Mouse (Mus musculus): ENCODE results near the gene Nppc.

Nppc gene

GRCm38 (mm10) chr1:86670279-86671038 lies at the start of gene Nppc:
Nppc (minus strand) TSS chr1:86670571.
- DNase-seq (ENCODE audit: low read depth), result no peak

DNA sequence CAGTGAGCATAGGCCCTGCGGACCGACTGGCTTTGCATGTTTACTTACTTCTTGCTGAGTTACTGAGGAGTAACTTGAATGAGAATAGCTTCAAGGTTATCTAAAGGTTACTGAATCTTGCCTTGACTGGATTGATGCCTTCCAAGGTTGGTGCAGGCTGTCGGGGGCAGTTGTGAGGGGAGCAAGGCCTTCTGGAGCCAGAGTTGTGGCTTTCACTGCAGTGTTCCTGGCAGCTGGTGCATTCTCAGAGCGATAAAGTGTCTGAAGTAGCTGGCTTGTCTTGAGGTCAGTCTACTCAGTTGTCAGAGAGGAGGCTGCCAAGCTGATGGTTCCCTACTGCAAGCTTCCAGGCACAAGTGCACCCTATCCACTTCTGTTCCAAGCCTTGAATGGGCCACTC lies 49.0 kb upstream of the Nppc start:
- DNase-seq (ENCODE audit: low read depth), result no peak

DNA sequence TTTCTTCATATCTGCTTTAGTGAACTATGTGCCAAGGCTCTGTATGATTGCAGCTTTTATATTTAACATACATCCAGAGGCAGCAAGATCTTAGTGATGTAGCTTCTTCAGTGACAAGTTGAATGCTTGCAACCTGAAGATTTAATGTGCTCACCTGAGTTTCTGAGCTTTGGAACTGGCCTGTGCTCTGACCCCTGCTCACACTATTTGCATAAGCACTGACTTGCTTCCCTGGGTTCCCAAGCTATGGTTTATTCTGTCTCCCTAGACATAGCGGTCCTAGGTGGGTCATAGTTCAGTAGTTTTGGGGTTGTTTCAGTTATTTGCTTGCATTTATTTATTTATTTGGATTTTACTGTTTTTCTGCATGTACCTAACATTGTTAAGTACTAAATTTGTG lies 47.8 kb upstream of the Nppc start:
- DNase-seq (ENCODE audit: low read depth), result no peak

GRCm38 (mm10) chr1:86713054-86713453 lies 42.7 kb upstream of the Nppc start:
- no peak for DNase-seq (ENCODE audit: low read depth)

DNA sequence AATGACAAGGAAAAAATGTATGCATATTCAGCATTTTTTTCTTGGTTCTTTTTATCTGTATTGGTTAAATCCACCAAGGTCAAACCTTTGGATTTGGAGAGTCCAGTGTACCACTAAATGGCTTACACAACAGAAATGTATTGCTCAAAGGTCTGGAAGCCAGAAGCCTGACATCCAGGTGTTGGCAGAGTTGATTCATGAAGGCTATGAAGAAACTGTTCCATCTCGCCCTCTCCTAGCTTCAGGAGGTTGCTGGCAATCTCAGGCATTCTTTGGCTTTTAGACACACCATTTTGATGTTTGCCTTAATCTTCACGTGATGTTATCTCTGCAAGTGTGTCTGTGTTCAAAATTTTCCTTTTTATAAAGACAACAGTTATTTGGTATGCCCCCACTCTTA lies 41.7 kb upstream of the Nppc start:
- no peak for DNase-seq (ENCODE audit: low read depth)

DNA sequence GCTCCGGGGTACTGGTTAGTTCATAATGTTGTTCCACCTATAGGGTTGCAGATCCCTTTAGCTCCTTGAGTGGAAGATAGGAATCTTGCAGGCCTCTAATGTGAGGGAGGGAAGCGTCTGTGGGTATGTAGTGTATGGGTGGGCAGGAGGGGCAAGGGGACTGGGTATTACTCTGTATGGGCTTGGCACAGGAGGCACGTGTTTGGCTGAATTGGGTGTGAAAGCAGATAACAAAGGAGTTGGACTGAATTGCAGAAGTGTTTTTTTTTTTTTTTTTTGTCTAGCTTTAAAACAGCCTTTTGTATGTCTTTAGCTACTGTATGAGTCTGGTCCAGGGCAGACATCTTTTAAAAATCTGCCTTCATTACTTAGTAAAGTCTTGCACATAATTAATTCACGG lies 39.2 kb upstream of the Nppc start:
- DNase-seq (ENCODE audit: low read depth), result no peak

DNA sequence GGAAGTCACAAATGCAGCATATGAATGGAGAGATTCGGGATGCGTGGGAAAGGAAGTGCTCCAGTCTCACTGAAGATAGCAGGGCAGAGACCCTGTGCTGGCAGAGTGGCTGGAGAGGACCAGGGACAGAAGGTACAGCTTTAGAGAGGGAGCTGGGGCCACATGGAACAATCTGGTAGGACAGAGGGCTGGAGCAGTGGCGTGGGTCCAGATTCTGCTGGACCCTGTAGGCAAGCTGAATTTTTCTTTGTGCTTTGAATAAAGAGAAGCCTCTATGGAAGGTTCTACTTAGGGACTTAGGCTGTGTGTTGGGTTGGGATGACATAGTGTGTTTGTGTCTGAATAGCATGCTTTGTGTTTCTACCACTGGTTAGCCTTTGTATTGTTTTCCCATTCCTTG lies 35.1 kb upstream of the Nppc start:
- no peak for DNase-seq (ENCODE audit: low read depth)

- no peak for DNase-seq (ENCODE audit: low read depth)
Measured at GRCm38 (mm10) chr1:86703965-86704326, 33.6 kb upstream of the Nppc start.

DNA sequence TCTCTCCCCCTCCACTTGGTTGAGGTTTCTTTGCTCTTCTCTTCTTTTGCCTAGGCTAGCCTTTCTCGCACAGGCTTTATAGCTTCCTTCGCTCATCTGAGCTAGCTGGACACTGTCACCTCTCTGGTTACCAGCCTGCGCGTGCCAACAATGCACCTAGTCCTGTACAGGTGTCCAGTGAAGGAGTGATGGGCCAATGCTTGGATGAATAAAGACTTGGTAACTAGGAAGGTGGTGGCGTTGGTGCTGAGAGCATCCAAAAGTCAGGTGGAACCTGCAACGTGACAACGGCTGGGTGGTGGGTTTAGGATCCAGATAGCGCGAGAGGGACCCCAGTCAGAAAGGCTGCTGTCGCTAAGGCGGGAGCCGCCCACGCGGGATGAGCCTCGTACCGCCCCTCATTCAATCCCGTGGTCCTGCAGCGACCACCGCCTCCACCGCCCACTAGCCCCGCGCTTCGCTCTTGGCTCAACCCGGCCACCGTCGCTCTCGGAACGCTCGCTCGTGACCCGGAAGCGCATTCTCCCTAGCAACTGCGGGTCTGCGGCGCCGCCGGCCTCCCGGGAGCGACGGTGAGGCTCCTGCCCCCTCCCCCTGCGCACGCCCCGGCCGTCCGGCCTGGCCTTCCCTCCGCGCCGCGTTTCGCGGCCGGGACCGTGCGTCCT lies 33.1 kb upstream of the Nppc start, which contains the start of gene Dis3l2:
Gene Dis3l2, plus strand, starts transcription at position 509 of the 665 bp plus-strand sequence.
- peak; percentile 89 for DNase-seq (ENCODE audit: low read depth)

GRCm38 (mm10) chr1:86700367-86700766 lies 30.0 kb upstream of the Nppc start:
- no peak for DNase-seq (ENCODE audit: low read depth)

GRCm38 (mm10) chr1:86699346-86700136 lies 29.2 kb upstream of the Nppc start:
- peak; percentile 37 for DNase-seq (ENCODE audit: low read depth)

GRCm38 (mm10) chr1:86698721-86699120 lies 28.4 kb upstream of the Nppc start:
- DNase-seq (ENCODE audit: low read depth), result peak; percentile 71

- no peak for DNase-seq (ENCODE audit: low read depth)
Measured at GRCm38 (mm10) chr1:86696948-86697347, 26.6 kb upstream of the Nppc start.

- DNase-seq (ENCODE audit: low read depth), result no peak
Measured at GRCm38 (mm10) chr1:86691027-86691426, 20.7 kb upstream of the Nppc start.

DNA sequence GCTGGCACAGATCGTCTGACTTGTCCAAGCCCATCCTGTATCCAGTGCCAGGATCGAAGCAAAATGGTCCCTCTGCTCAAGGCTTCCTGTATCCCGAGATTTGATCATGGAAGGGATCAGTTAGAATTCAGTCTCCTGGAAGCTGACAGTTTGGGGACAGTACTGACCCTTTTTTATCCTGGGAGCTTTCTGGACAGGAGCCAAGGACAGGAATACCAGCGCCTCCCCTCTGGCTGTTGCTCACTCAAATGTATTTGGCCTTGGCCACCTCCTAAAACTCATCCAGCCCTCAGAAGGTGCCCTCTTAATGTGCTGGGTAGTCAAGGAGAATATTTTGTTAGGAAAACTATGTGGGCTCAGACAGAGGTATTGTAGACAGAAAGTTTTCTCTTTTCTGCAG lies 16.9 kb upstream of the Nppc start:
- DNase-seq (ENCODE audit: low read depth), result no peak

DNA sequence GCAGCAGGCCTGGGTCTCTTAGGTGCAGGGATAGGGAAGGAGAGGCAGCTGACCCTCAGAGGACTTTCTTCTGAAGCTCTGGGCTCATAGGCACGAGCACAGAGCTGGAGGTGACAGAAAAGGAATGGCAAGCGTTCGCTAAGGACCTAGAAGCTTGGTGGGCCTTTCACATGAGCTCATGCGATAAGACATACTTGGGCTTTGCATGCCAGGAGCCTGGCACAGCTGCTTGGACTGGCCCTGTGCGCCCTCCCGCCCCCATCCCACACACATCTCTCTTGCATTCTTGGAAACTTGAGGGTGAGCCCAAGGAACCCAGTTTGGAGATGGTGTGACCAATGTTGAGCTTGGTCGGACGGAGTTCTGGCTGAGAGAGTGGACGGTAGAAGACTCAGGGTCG lies 8.3 kb upstream of the Nppc start:
- DNase-seq (ENCODE audit: low read depth), result no peak

GRCm38 (mm10) chr1:86677624-86678023 lies 7.3 kb upstream of the Nppc start:
- peak; percentile 42 for DNase-seq (ENCODE audit: low read depth)

DNA sequence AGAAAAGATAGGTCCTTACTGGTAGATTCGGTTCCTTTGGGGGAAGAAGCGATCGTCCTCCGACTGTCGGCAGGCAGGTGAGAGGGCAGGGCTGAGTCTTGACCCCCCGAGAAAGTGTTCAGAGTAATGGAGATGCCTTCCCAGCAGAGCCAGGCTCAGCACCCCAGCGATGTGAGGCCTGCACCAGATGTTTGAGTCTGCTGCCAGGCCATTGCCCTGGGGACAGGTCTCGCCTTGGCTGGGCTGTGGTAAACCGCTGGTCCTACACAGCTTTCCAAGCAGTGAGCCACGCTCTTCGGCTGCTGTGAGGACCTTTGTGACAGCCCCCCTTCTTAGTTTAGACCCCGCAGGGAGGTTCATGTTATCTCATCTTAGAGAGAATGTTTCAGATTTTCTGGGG lies 4.8 kb upstream of the Nppc start:
- DNase-seq (ENCODE audit: low read depth), result peak; percentile 41

DNA sequence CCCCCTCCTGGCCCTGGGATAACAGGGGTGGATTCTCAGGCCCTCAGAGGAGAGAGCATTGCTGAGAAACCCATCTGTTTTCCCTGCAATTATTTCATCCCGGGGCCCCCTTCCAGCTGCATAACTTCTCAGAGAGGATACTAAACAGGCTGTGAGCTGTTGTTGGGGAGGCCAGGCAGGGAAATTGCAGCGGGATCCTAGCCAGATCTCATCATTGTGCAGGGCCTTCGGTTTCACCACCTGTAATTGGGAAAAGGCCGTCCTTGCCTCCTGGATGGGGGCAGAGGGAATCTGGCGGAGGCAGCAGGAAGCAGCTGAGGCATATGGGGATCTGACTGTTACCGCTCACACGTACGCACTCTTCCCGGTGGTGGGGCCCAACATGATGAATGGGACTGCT lies 4.0 kb upstream of the Nppc start:
- peak; percentile 55 for DNase-seq (ENCODE audit: low read depth)

DNA sequence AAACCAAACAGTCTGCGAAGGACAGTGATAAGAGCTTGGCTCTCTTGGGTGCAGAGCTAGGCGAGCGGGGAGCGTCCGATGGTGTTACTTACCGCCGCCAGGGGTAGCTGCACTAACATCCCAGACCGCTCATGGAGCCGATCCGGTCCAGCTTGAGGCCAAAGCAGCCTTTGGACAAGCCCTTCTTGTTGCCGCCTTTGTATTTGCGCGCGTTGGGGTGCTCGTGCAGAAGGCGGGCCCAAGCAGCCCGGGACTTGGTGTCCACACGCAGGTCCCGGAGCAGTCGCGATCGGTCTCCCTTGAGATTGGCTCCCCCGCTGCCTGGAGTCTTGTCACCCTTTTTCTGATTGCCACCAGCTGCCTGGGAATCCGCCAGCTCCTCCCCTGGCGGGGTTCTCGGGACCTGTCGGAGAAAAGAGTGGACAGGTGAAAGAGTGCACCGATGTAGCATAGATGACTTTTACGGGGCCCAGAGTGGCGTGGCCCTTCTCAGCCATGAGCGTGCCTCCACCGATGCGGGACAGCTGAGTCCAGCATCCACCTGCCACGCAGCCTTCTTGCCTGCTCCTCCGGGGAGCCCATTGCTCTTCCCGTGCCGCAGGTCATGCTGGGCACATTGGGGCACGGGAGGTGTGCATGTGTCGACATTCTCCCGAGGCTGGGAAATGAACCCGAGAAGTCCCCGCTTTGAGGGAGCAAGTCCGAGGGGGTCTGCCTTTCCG lies 658 bp downstream of the Nppc start:
- DNase-seq (ENCODE audit: low read depth), result peak; percentile 87

DNA sequence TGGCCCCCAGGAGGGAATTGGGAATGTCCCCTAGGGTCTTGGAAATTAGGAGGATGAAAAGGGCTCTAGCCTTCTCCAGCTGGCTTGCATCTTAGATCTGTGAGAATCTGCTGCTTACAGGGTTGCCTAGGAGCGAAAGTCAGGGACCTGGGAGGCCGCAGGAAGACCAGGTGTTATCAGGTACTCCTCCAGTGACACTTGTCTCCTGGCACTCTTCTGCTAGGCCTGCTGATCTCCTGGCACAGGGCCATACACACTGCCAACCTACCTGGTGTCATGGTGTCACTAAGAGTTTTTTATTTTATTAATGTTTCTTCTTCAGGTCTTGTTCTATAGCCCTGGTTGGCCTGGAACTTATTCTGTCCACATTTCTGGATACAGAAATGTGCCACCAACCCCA lies 5.3 kb downstream of the Nppc start:
- no peak for DNase-seq (ENCODE audit: low read depth)

- peak; percentile 34 for DNase-seq (ENCODE audit: low read depth)
Measured at GRCm38 (mm10) chr1:86657071-86657470, 13.3 kb downstream of the Nppc start.
